Comparison of ENCODE assay signal across 12 mouse cellular contexts in genomic region chr17:30910866-30911731, GRCm38 (mm10). TPM values are rescaled to one million over a fixed set of nuclear protein-coding genes. Genes with fewer than 3 reads are reported as not detected.
DNase-seq lines count a peak whose midpoint lies in the region; ATAC-seq and TF ChIP-seq lines count a peak whose summit lies in the region.
"Had no signal": no experiment of that assay in that cellular context is flagged by ENCODE, and none has a peak within 500 bp of the region (broad histone marks: within the 10 kb centered on the region; RNA-seq: fewer than 3 reads in every experiment).

No protein-coding gene starts in this region.

- DNase-seq in kidney, adult 2 months = peak; percentile 5
- DNase-seq in kidney, postnatal 4 days = no peak
- DNase-seq in G1E (ENCODE audit: low spot score) = no peak
- DNase-seq in adipocyte (ENCODE audit: low spot score) = peak; percentile 86
- DNase-seq in limb, embryonic 11.5 days (ENCODE audit: low spot score) = no peak
- DNase-seq in embryo, embryonic 11 days = no peak
- DNase-seq in thymus, adult 18-20 months = no peak
- DNase-seq: heart, adult 11 months; kidney, adult 9 months; liver, embryonic 13.5 days had no signal

- H3K4me2 ChIP-seq in limb, embryonic 11.5 days (ENCODE audit: low read depth, severe bottlenecking) = peak overlapping the region; percentile 27
- H3K4me2 ChIP-seq: liver, embryonic 13.5 days had no signal

- H3K9me3 ChIP-seq in G1E (replicated peaks) = peaks cover 79% of the 10 kb centered on the region
- no peaks in the 10 kb centered on the region for H3K9me3 ChIP-seq in limb, embryonic 11.5 days (ENCODE audit: control insufficient read depth, low read length)
- H3K9me3 ChIP-seq: liver, embryonic 13.5 days had no signal

- H3K27me3 ChIP-seq in kidney, adult 2 months (replicated peaks; ENCODE audit: control insufficient read depth, insufficient read depth, low read length) = no peaks in the 10 kb centered on the region
- H3K27me3 ChIP-seq in G1E (ENCODE audit: insufficient read depth, low read length) = no peaks in the 10 kb centered on the region
- H3K27me3 ChIP-seq in limb, embryonic 11.5 days (ENCODE audit: control insufficient read depth, insufficient read depth, low read length) = peaks cover 9% of the 10 kb centered on the region

- no peak for TF ChIP-seq CTCF in kidney, adult 2 months (conservative IDR thresholded peaks at IDR 0.05; ENCODE audit: insufficient read depth, insufficient read length, low read depth, low read length)
- no peak for TF ChIP-seq CTCF in G1E (IDR thresholded peaks at IDR 0.05; ENCODE audit: low read depth, low read length)

- no peak overlapping the region for H3K27ac ChIP-seq in kidney, adult 2 months (ENCODE audit: insufficient read depth, low read depth, low read length)
- no peak overlapping the region for H3K27ac ChIP-seq in limb, embryonic 11.5 days (replicated peaks; ENCODE audit: low read depth, low read length)
- H3K27ac ChIP-seq: liver, embryonic 13.5 days had no signal

- 38% methylated on average over 27 of the region's 27 CpGs for WGBS in kidney, adult 2 months
- 40% methylated on average over 27 of the region's 27 CpGs for WGBS in limb, embryonic 11.5 days

- no peak overlapping the region for H3K4me3 ChIP-seq in kidney, adult 2 months (ENCODE audit: insufficient read depth, low read depth, low read length)
- H3K4me3 ChIP-seq in G1E (ENCODE audit: low read depth, low read length) = 0 out of 2 replicates have a peak overlapping the region, but pooled peaks have one; percentile 7
- no peak overlapping the region for H3K4me3 ChIP-seq in limb, embryonic 11.5 days (ENCODE audit: low read depth, low read length)
- H3K4me3 ChIP-seq: liver, embryonic 13.5 days had no signal

- no peaks in the 10 kb centered on the region for H3K36me3 ChIP-seq in kidney, adult 2 months (ENCODE audit: control insufficient read depth, insufficient read depth, low read length)
- no peaks in the 10 kb centered on the region for H3K36me3 ChIP-seq in G1E (replicated peaks)
- no peaks in the 10 kb centered on the region for H3K36me3 ChIP-seq in limb, embryonic 11.5 days (ENCODE audit: control insufficient read depth, insufficient read depth, low read length)
- H3K36me3 ChIP-seq: liver, embryonic 13.5 days had no signal

- TF ChIP-seq POLR2A in kidney, adult 2 months (IDR thresholded peaks at IDR 0.05; ENCODE audit: low read depth, low read length) = no peak

- no peaks in the 10 kb centered on the region for H3K4me1 ChIP-seq in kidney, adult 2 months (ENCODE audit: control insufficient read depth, insufficient read depth, low read length)
- H3K4me1 ChIP-seq in G1E (ENCODE audit: insufficient read depth, low read depth, low read length) = no peaks in the 10 kb centered on the region
- H3K4me1 ChIP-seq in limb, embryonic 11.5 days (ENCODE audit: control insufficient read depth, insufficient read depth, low read length) = peaks cover 9% of the 10 kb centered on the region
- H3K4me1 ChIP-seq: liver, embryonic 13.5 days had no signal

- ATAC-seq in G1E (ENCODE audit: extremely low read depth, insufficient number of reproducible peaks, low FRiP score, poor library complexity, severe bottlenecking) = no peak
- ATAC-seq in limb, embryonic 11.5 days (ENCODE audit: insufficient number of reproducible peaks, low FRiP score, low TSS enrichment, low read depth) = no peak

- no peak overlapping the region for H3K9ac ChIP-seq in limb, embryonic 11.5 days (ENCODE audit: low read length)
- H3K9ac ChIP-seq: liver, embryonic 13.5 days had no signal

RNA-seq across cellular contexts. Expression of gene Glp1r, which starts 9.5 kb away (rescaled TPM):
- polyA plus RNA-seq in kidney, adult 2 months (2012; rRNA removed) = 0.27 and 0.48 TPM in 2 replicates
- not detected in 2 replicates for total RNA-seq in G1E (2014; fragmentation: Nextera tagmentation)
- 0.05 TPM in 1 of 2 replicates, not detected in the other for total RNA-seq in G1E (2017)
- not detected in 2 replicates for polyA plus RNA-seq in G1E (2012)
- polyA plus RNA-seq in limb, embryonic 11.5 days (2014; fragmentation: Nextera tagmentation; extraction: Ambion mirVana) = not detected in 2 replicates
- total RNA-seq: common myeloid progenitor, adult 5-6 weeks; neutrophil, adult 5-6 weeks had no signal
- polyA plus RNA-seq: liver, embryonic 13.5 days had no signal

RNA-seq across cellular contexts. Expression of gene Umodl1, which starts 43.3 kb away (rescaled TPM):
- polyA plus RNA-seq in kidney, adult 2 months (2012; rRNA removed) = not detected in 2 replicates
- total RNA-seq in G1E (2014; fragmentation: Nextera tagmentation) (not detected in 2 replicates), G1E (2017) (0.16 TPM in 1 of 2 replicates, not detected in the other)
- 0.01 TPM in 1 of 2 replicates, not detected in the other for polyA plus RNA-seq in G1E (2012)
- polyA plus RNA-seq in limb, embryonic 11.5 days (2014; fragmentation: Nextera tagmentation; extraction: Ambion mirVana) = 0.09 TPM in 1 of 2 replicates, not detected in the other
- total RNA-seq: common myeloid progenitor, adult 5-6 weeks; neutrophil, adult 5-6 weeks had no signal

Comparison
In these comparisons a context has a peak if more than half of its experiments do, and no peak if none do; other contexts are left out.
1. DNase-seq: peak in kidney, adult 2 months (single experiment) and adipocyte (single experiment); none in kidney, postnatal 4 days (0 of 2), G1E (single experiment), limb, embryonic 11.5 days (single experiment), embryo, embryonic 11 days (single experiment) and thymus, adult 18-20 months (0 of 2).